Mouse (Mus musculus) liver, embryonic 14.5 days (tissue): Measurements from ENCODE around the gene Tmem54. TPM values are rescaled to one million over a fixed set of nuclear protein-coding genes. Genes with fewer than 3 reads are reported as not detected.

Source experiments
- ATAC-seq: fragments of 200-750 bp; cut with Nextera tagmentation; 2 replicates; pipeline ENCODE4 v1.8.0; 2017; ENCODE audit warnings: moderate number of reproducible peaks, mild to moderate bottlenecking, moderate library complexity; ENCODE audit not compliant: insufficient read depth
- DNase-seq, 3 experiments: peaks; one replicate each; pipeline ENCODE4 v3.0.0-alpha.2; 2012 to 2013; ENCODE audit warnings: low read depth in 3 of 3, low spot score in 3 of 3
- H3K27ac ChIP-seq: fragments of 300-500 bp; sonication (generic); 2 replicates; pipeline ENCODE4 v1.5.1; 2014; ENCODE audit warnings: moderate library complexity, mild to moderate bottlenecking, control low read depth, inconsistent platforms
- H3K27me3 ChIP-seq: fragments of 300-500 bp; sonication (generic); 2 replicates; pipeline ENCODE4 v1.6.1; 2014; ENCODE audit warnings: mild to moderate bottlenecking, low read length, moderate library complexity; ENCODE audit not compliant: control insufficient read depth, insufficient read depth
- H3K36me3 ChIP-seq: fragments of 300-500 bp; sonication (generic); replicated peaks from 2 replicates; pipeline ENCODE4 v1.6.1; 2014; ENCODE audit warnings: low read depth; ENCODE audit not compliant: control insufficient read depth, insufficient read depth
- H3K4me1 ChIP-seq, 2 experiments: fragments of 200-500 bp in 1 of 2; fragments of 300-500 bp in 1 of 2; sonication (generic) in 1 of 2; replicated peaks; 2 replicates each; pipeline ENCODE4 v1.6.1; 2012 to 2014; ENCODE audit warnings: antibody characterized with exemption in 1 of 2, inconsistent platforms in 1 of 2, low read length in 1 of 2; ENCODE audit not compliant: control insufficient read depth in 2 of 2, insufficient read depth in 2 of 2
- H3K4me2 ChIP-seq: fragments of 300-500 bp; sonication (generic); 2 replicates; pipeline ENCODE4 v1.6.1; 2014; ENCODE audit warnings: low read depth, mild to moderate bottlenecking, control low read depth, moderate library complexity
- H3K4me3 ChIP-seq, 2 experiments: fragments of 200-500 bp in 1 of 2; fragments of 300-500 bp in 1 of 2; sonication (generic) in 1 of 2; 2 replicates each; pipeline ENCODE4 v1.5.1; 2012 to 2014; ENCODE audit warnings: low read depth in 2 of 2, low read length in 2 of 2, mild to moderate bottlenecking in 2 of 2, control low read depth in 1 of 2, inconsistent platforms in 1 of 2, moderate library complexity in 1 of 2; ENCODE audit not compliant: insufficient read depth in 1 of 2
- H3K9ac ChIP-seq: fragments of 300-500 bp; sonication (generic); replicated peaks from 2 replicates; pipeline ENCODE4 v1.6.1; 2014; ENCODE audit warnings: mild to moderate bottlenecking, control low read depth, moderate library complexity
- H3K9me3 ChIP-seq: fragments of 300-500 bp; sonication (generic); 2 replicates; pipeline ENCODE4 v1.6.1; 2016; ENCODE audit warnings: low read length, mixed read lengths; ENCODE audit not compliant: control insufficient read depth
- CTCF ChIP-seq: IDR thresholded peaks from 2 replicates; pipeline ENCODE4 v1.5.1; 2016; ENCODE audit warnings: antibody characterized with exemption, low read depth, control low read depth
- EP300 ChIP-seq: IDR thresholded peaks from 2 replicates; pipeline ENCODE4 v1.6.1; 2016; ENCODE audit warnings: antibody characterized with exemption, low read depth
- WGBS: fragments of 180-500 bp; shearing (Covaris S2); extraction: QIAGEN DNeasy Blood & Tissue Kit; methylation state at CpG from one replicate; pipeline ENCODE4 v1.1.7; 2014; ENCODE audit not compliant: insufficient replicate concordance; 5-methylcytosine and 5-hydroxymethylcytosine counted together
- polyA plus RNA-seq, 2 experiments: library from polyadenylated mRNA; depleted of rRNA in 1 of 2; stranded (reverse) in 1 of 2; unstranded in 1 of 2; fragments of >200 nt; fragmentation: Nextera tagmentation in 1 of 2; extraction: Ambion mirVana in 1 of 2; gene quantifications; 2 replicates each; pipeline versions ENCODE4 v1.2.1 to v1.2.3; 2012 to 2014

Gene Tmem54
- polyA plus RNA-seq, 2 experiments, result 1.1 to 1.2 TPM

GRCm38 (mm10) chr4:129095276-129095675 is 10.1 kb upstream of the Tmem54 start:
- Histone ChIP-seq H3K4me3 (no peak overlapping the region), H3K4me2 (no peak overlapping the region), H3K36me3 (no peaks in the 10 kb centered on the region), H3K9me3 (no peaks in the 10 kb centered on the region), H3K27me3 (no peaks in the 10 kb centered on the region; the same call in 1 of the 2 replicates), H3K9ac (no peak overlapping the region), H3K27ac (no peak overlapping the region), H3K4me1 (no peaks in the 10 kb centered on the region)
- ATAC-seq, result no peak
- DNase-seq, result no peak
- WGBS, result 22% methylated on average over 15 of the region's 15 CpGs
- TF ChIP-seq EP300 (no peak), CTCF (no peak)

- H3K9me3 ChIP-seq, result no peaks in the 10 kb centered on the region
- ATAC-seq (no peak), DNase-seq (no peak)
- TF ChIP-seq CTCF (peak; percentile 29), EP300 (no peak)
- no peaks in the 10 kb centered on the region; the same call in 1 of the 2 replicates for H3K27me3 ChIP-seq
- no peak overlapping the region for H3K27ac ChIP-seq
- H3K4me1 ChIP-seq, result no peaks in the 10 kb centered on the region
- 57% methylated on average over 7 of the region's 7 CpGs for WGBS
- no peaks in the 10 kb centered on the region for H3K36me3 ChIP-seq
- no peak overlapping the region for H3K4me2 ChIP-seq
- no peak overlapping the region for H3K9ac ChIP-seq
- no peak overlapping the region for H3K4me3 ChIP-seq
These were observed 8.3 kb upstream of the Tmem54 start for GRCm38 (mm10) chr4:129097006-129097405.

GRCm38 (mm10) chr4:129102133-129102829 is 3.1 kb upstream of the Tmem54 start:
- 44% methylated on average over 14 of the region's 14 CpGs for WGBS
- peaks cover 32% of the 10 kb centered on the region for H3K27me3 ChIP-seq
- peak in 1 of 3 experiments; percentile 9 for DNase-seq

GRCm38 (mm10) chr4:129106073-129106472 is 725 bp downstream of the Tmem54 start:
- no peak for ATAC-seq
- Histone ChIP-seq H3K36me3 (no peaks in the 10 kb centered on the region), H3K4me2 (no peak overlapping the region), H3K27ac (no peak overlapping the region), H3K27me3 (peaks cover 32% of the 10 kb centered on the region), H3K9ac (no peak overlapping the region), H3K9me3 (no peaks in the 10 kb centered on the region), H3K4me3 (no peak overlapping the region), H3K4me1 (0 out of 4 replicates have a peak, but pooled peaks cover 0 to 2% of the 10 kb centered on the region in 2 experiments)
- no peak for DNase-seq
- no peak for TF ChIP-seq CTCF
- TF ChIP-seq EP300, result no peak
- 17% methylated on average over 9 of the region's 9 CpGs for WGBS

More at GRCm38 (mm10) chr4:129102133-129102829, 3.1 kb upstream of the Tmem54 start:
- H3K4me2 ChIP-seq, result no peak overlapping the region
- ATAC-seq, result peak; percentile 53
- H3K9ac ChIP-seq, result no peak overlapping the region
- H3K27ac ChIP-seq, result no peak overlapping the region
- 0 out of 4 replicates have a peak, but pooled peaks cover 0 to 2% of the 10 kb centered on the region in 2 experiments for H3K4me1 ChIP-seq
- H3K9me3 ChIP-seq, result no peaks in the 10 kb centered on the region
- H3K36me3 ChIP-seq, result no peaks in the 10 kb centered on the region
- H3K4me3 ChIP-seq, result no peak overlapping the region
- TF ChIP-seq EP300, result no peak
- no peak for TF ChIP-seq CTCF

GRCm38 (mm10) chr4:129107348-129107899 is 2.1 kb downstream of the Tmem54 start:
- Histone ChIP-seq H3K9me3 (no peaks in the 10 kb centered on the region), H3K4me2 (no peak overlapping the region), H3K9ac (no peak overlapping the region), H3K27ac (no peak overlapping the region), H3K4me3 (no peak overlapping the region), H3K4me1 (no peaks in the 10 kb centered on the region), H3K27me3 (peaks cover 32% of the 10 kb centered on the region), H3K36me3 (no peaks in the 10 kb centered on the region)
- ATAC-seq (no peak), DNase-seq (no peak)
- 53% methylated on average over 10 of the region's 10 CpGs for WGBS
- no peak for TF ChIP-seq CTCF
- no peak for TF ChIP-seq EP300
